Mouse (Mus musculus): Measurements from ENCODE around the gene Hmbs. TPM values are rescaled to one million over a fixed set of nuclear protein-coding genes. Genes with fewer than 3 reads are reported as not detected.

Gene Hmbs
- polyA plus RNA-seq, 1 experiment from 2014 or later, result 99.4 TPM

GRCm38 (mm10) chr9:44320799-44321133, 23.3 kb downstream of the Hmbs start:
- Histone ChIP-seq H3K36me3 (peaks cover 12% of the 10 kb centered on the region), H3K9me3 (replicated peaks) (no peaks in the 10 kb centered on the region), H3K4me3 (replicated peaks) (peak overlapping the region; percentile 93), H3K4me2 (replicated peaks) (peak overlapping the region; percentile 94), H3K4me1 (peaks cover 33% of the 10 kb centered on the region), H3K27ac (replicated peaks) (peak overlapping the region; percentile 76), H3K27me3 (no peaks in the 10 kb centered on the region), H3K9ac (peak overlapping the region; percentile 39; the same call in 1 of the 2 replicates)
- 0 out of 2 replicates have a peak, but pooled peaks have one; percentile 13 for ATAC-seq (ENCODE audit: insufficient number of reproducible peaks, low FRiP score, low TSS enrichment, low read depth)
- 20% methylated on average over 6 of the region's 6 CpGs for WGBS

GRCm38 (mm10) chr9:44319887-44320798, 23.9 kb downstream of the Hmbs start, which contains the start of gene C2cd2l:
Gene C2cd2l (minus strand): TSS chr9:44320285.
- under 1% methylated on average over 67 of the region's 67 CpGs for WGBS

GRCm38 (mm10) chr9:44319105-44319886, 24.7 kb downstream of the Hmbs start:
- Histone ChIP-seq H3K4me3 (replicated peaks) (peak overlapping the region; percentile 93), H3K9ac (peak overlapping the region; percentile 81), H3K4me1 (peaks cover 30% of the 10 kb centered on the region), H3K36me3 (peaks cover 26% of the 10 kb centered on the region), H3K4me2 (replicated peaks) (peak overlapping the region; percentile 94), H3K27me3 (no peaks in the 10 kb centered on the region), H3K27ac (replicated peaks) (0 out of 2 replicates have a peak overlapping the region, but pooled peaks have one; percentile 66), H3K9me3 (replicated peaks) (no peaks in the 10 kb centered on the region)
- no peak for ATAC-seq (ENCODE audit: insufficient number of reproducible peaks, low FRiP score, low TSS enrichment, low read depth)
- WGBS, result 1% methylated on average over 37 of the region's 37 CpGs

More at GRCm38 (mm10) chr9:44319887-44320798, 23.9 kb downstream of the Hmbs start, which contains the start of gene C2cd2l:
- Histone ChIP-seq H3K4me3 (replicated peaks) (peak within 1 kb of the TSS; percentile 93), H3K9ac (peak within 1 kb of the TSS; percentile 81), H3K27ac (replicated peaks) (peak within 1 kb of the TSS; percentile 76), H3K27me3 (no peaks in the 10 kb centered on the region), H3K9me3 (replicated peaks) (no peaks in the 10 kb centered on the region), H3K4me2 (replicated peaks) (peak within 1 kb of the TSS; percentile 94), H3K36me3 (peaks cover 18% of the 10 kb centered on the region), H3K4me1 (peaks cover 30% of the 10 kb centered on the region)
- ATAC-seq (ENCODE audit: insufficient number of reproducible peaks, low FRiP score, low TSS enrichment, low read depth), result peak; percentile 99

GRCm38 (mm10) chr9:44318826-44319095, 25.3 kb downstream of the Hmbs start:
- Histone ChIP-seq H3K4me1 (peaks cover 30% of the 10 kb centered on the region), H3K4me3 (replicated peaks) (peak overlapping the region; percentile 93), H3K27ac (replicated peaks) (no peak overlapping the region), H3K27me3 (no peaks in the 10 kb centered on the region), H3K36me3 (peaks cover 31% of the 10 kb centered on the region), H3K9ac (no peak overlapping the region), H3K9me3 (replicated peaks) (no peaks in the 10 kb centered on the region), H3K4me2 (replicated peaks) (peak overlapping the region; percentile 94)
- 26% methylated on average over 3 of the region's 3 CpGs for WGBS
- no peak for ATAC-seq (ENCODE audit: insufficient number of reproducible peaks, low FRiP score, low TSS enrichment, low read depth)

GRCm38 (mm10) chr9:44318076-44318825, 25.8 kb downstream of the Hmbs start:
- peaks cover 36% of the 10 kb centered on the region for H3K36me3 ChIP-seq
- 72% methylated on average over 5 of the region's 5 CpGs for WGBS
- H3K27ac ChIP-seq (replicated peaks), result no peak overlapping the region
- H3K4me1 ChIP-seq, result peaks cover 30% of the 10 kb centered on the region
- H3K27me3 ChIP-seq, result no peaks in the 10 kb centered on the region
- peak overlapping the region; percentile 93 for H3K4me3 ChIP-seq (replicated peaks)
- peak overlapping the region; percentile 94 for H3K4me2 ChIP-seq (replicated peaks)
- H3K9me3 ChIP-seq (replicated peaks), result no peaks in the 10 kb centered on the region
- H3K9ac ChIP-seq, result 0 out of 2 replicates have a peak overlapping the region, but pooled peaks have one; percentile 10
- no peak for ATAC-seq (ENCODE audit: insufficient number of reproducible peaks, low FRiP score, low TSS enrichment, low read depth)

- Histone ChIP-seq H3K4me3 (replicated peaks) (no peak overlapping the region), H3K9me3 (replicated peaks) (no peaks in the 10 kb centered on the region), H3K27ac (replicated peaks) (no peak overlapping the region), H3K4me2 (replicated peaks) (no peak overlapping the region), H3K27me3 (no peaks in the 10 kb centered on the region), H3K9ac (no peak overlapping the region), H3K4me1 (peaks cover 30% of the 10 kb centered on the region), H3K36me3 (peaks cover 43% of the 10 kb centered on the region)
- ATAC-seq (ENCODE audit: insufficient number of reproducible peaks, low FRiP score, low TSS enrichment, low read depth), result no peak
- WGBS, result 72% methylated on average over 4 of the region's 4 CpGs
Measured at GRCm38 (mm10) chr9:44317452-44317851, 26.6 kb downstream of the Hmbs start.

- Histone ChIP-seq H3K27me3 (no peaks in the 10 kb centered on the region), H3K9ac (no peak overlapping the region), H3K4me3 (replicated peaks) (no peak overlapping the region), H3K27ac (replicated peaks) (no peak overlapping the region), H3K36me3 (peaks cover 49% of the 10 kb centered on the region), H3K4me2 (replicated peaks) (no peak overlapping the region), H3K9me3 (replicated peaks) (no peaks in the 10 kb centered on the region), H3K4me1 (peaks cover 27% of the 10 kb centered on the region)
- no peak for ATAC-seq (ENCODE audit: insufficient number of reproducible peaks, low FRiP score, low TSS enrichment, low read depth)
- 93% methylated on average over 18 of the region's 18 CpGs for WGBS
Measured at GRCm38 (mm10) chr9:44314910-44315309, 29.1 kb downstream of the Hmbs start.

- H3K9me3 ChIP-seq (replicated peaks), result no peaks in the 10 kb centered on the region
- H3K9ac ChIP-seq, result no peak overlapping the region
- H3K4me2 ChIP-seq (replicated peaks), result no peak overlapping the region
- no peak for ATAC-seq (ENCODE audit: insufficient number of reproducible peaks, low FRiP score, low TSS enrichment, low read depth)
- H3K27ac ChIP-seq (replicated peaks), result no peak overlapping the region
- no peak overlapping the region for H3K4me3 ChIP-seq (replicated peaks)
- no peaks in the 10 kb centered on the region for H3K27me3 ChIP-seq
- 73% methylated on average over 4 of the region's 4 CpGs for WGBS
- peaks cover 49% of the 10 kb centered on the region for H3K36me3 ChIP-seq
- peaks cover 24% of the 10 kb centered on the region for H3K4me1 ChIP-seq
Measured at GRCm38 (mm10) chr9:44314257-44314547, 29.8 kb downstream of the Hmbs start.

- no peaks in the 10 kb centered on the region for H3K9me3 ChIP-seq (replicated peaks)
- WGBS, result 78% methylated on average over 19 of the region's 19 CpGs
- H3K4me2 ChIP-seq (replicated peaks), result no peak overlapping the region
- no peak for ATAC-seq (ENCODE audit: insufficient number of reproducible peaks, low FRiP score, low TSS enrichment, low read depth)
- H3K4me3 ChIP-seq (replicated peaks), result no peak overlapping the region
- peaks cover 49% of the 10 kb centered on the region for H3K36me3 ChIP-seq
- no peak overlapping the region for H3K27ac ChIP-seq (replicated peaks)
- H3K9ac ChIP-seq, result no peak overlapping the region
- no peaks in the 10 kb centered on the region for H3K27me3 ChIP-seq
- peaks cover 18% of the 10 kb centered on the region for H3K4me1 ChIP-seq
Measured at GRCm38 (mm10) chr9:44313476-44314256, 30.4 kb downstream of the Hmbs start.
